Mouse (Mus musculus): ENCODE results near the gene Zgrf1. TPM values are rescaled to one million over a fixed set of nuclear protein-coding genes. Genes with fewer than 3 reads are reported as not detected.

Gene Zgrf1
- total RNA-seq, 2 experiments from 2014 or later: 0.77 to 0.78 TPM

- no peak overlapping the region for H3K27ac ChIP-seq
- no peak for DNase-seq
- no peak for TF ChIP-seq CTCF (IDR thresholded peaks at IDR 0.05)
- intact Hi-C loops (cut with DNase I): no loop called here
- no peak overlapping the region for H3K4me3 ChIP-seq
These were observed 108.6 kb downstream of the Zgrf1 start for GRCm38 (mm10) chr3:127661646-127662531.

Small RNA genes within 50 kb of the gene (microRNA-seq; reads per million reads assigned to microRNA genes)
- gene Mir302a (2.2 reads per million), gene Mir302b (3.6 reads per million), gene Mir302c (not detected), gene Mir302d (4.3 reads per million), gene Mir367 (not detected)

Other genes with a start within 250 kb of the Zgrf1 start
- gene Ank2, start 54.1 kb upstream of the Zgrf1 start, total RNA-seq (2021): 100 to 1,000 TPM in 1 of 2 experiments, 10 to 100 TPM in 1; 94.5 to 154 TPM
- gene Larp7, start 140 bp upstream of the Zgrf1 start, total RNA-seq (2021): 10 to 100 TPM in 1 of 2 experiments, 1 to 10 TPM in 1; 7.5 to 12.9 TPM
- not detected for gene Neurog2, start 79.6 kb downstream of the Zgrf1 start, total RNA-seq (2021)
- gene Alpk1, start 227.0 kb downstream of the Zgrf1 start, total RNA-seq (2021): 1 to 10 TPM; 1.4 to 1.6 TPM
- gene Tifa, start 236.3 kb downstream of the Zgrf1 start, total RNA-seq (2021): 1 to 10 TPM in 1 of 2 experiments, under 1 TPM in 1; 0.64 to 1.3 TPM